Mouse (Mus musculus): Measurements from ENCODE around the gene Igsf21. TPM values are rescaled to one million over a fixed set of nuclear protein-coding genes. Genes with fewer than 3 reads are reported as not detected.

Igsf21 gene
- polyA plus RNA-seq, 1 experiment from 2014 or later, result 109 TPM

DNA sequence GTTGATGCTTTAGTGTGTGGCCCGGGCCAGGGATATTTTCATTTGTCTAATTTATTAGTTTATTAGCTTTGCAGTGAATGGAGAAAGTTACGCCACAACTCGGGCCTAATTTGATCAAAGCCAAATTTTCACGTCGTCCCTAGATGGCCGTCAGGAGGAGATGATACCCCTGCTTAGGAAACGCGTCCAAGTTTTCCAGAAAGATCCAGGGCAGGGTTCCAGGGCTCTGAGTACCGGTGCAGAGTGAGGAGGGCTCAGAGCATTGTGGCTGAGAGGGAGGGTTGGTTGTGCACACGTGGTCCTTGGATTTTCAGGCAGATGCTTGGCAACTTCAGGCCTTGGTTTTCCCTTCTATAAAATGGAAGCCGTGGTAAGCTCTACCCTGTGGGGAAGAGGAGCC lies 154.2 kb downstream of the Igsf21 start:
- Histone ChIP-seq H3K27ac (ENCODE audit: low read depth, low read length) (no peak overlapping the region), H3K27me3 (replicated peaks; ENCODE audit: control insufficient read depth, insufficient read depth, low read length) (no peaks in the 10 kb centered on the region), H3K36me3 (ENCODE audit: control insufficient read depth, insufficient read depth, low read length) (no peaks in the 10 kb centered on the region), H3K9ac (ENCODE audit: low read depth, low read length) (no peak overlapping the region), H3K4me2 (ENCODE audit: low read length) (no peak overlapping the region), H3K4me3 (ENCODE audit: low read length) (no peak overlapping the region), H3K9me3 (ENCODE audit: control insufficient read depth, low read length) (no peaks in the 10 kb centered on the region), H3K4me1 (ENCODE audit: control insufficient read depth, insufficient read depth, low read depth, low read length) (peaks cover 13% of the 10 kb centered on the region)
- WGBS, result 73% methylated on average over 11 of the region's 11 CpGs
- no peak for ATAC-seq

DNA sequence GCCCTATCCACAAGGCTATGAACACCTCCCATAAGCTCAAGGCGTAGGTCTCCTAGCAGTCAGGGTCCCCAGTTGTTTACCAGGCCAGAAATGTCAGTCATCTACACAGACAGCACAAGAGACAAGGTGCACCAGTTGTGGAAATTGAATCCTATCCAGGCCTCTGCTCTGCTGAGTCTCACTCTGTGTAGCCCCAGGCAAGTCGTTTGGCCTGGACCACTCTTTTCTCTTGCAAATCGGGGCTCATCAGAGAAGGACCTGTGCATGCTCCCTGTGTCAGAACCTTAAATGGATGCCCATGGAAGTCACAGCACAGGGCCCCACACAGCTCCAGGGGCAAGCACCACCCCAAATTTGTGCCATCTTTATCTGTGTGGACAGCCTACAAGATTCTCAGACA lies 154.9 kb downstream of the Igsf21 start:
- Histone ChIP-seq H3K4me3 (ENCODE audit: low read length) (no peak overlapping the region), H3K9me3 (ENCODE audit: control insufficient read depth, low read length) (no peaks in the 10 kb centered on the region), H3K27ac (ENCODE audit: low read depth, low read length) (no peak overlapping the region), H3K4me1 (ENCODE audit: control insufficient read depth, insufficient read depth, low read depth, low read length) (peaks cover 13% of the 10 kb centered on the region), H3K9ac (ENCODE audit: low read depth, low read length) (no peak overlapping the region), H3K4me2 (ENCODE audit: low read length) (no peak overlapping the region), H3K27me3 (replicated peaks; ENCODE audit: control insufficient read depth, insufficient read depth, low read length) (no peaks in the 10 kb centered on the region), H3K36me3 (ENCODE audit: control insufficient read depth, insufficient read depth, low read length) (no peaks in the 10 kb centered on the region)
- 55% methylated on average over 3 of the region's 3 CpGs for WGBS
- ATAC-seq, result no peak

DNA sequence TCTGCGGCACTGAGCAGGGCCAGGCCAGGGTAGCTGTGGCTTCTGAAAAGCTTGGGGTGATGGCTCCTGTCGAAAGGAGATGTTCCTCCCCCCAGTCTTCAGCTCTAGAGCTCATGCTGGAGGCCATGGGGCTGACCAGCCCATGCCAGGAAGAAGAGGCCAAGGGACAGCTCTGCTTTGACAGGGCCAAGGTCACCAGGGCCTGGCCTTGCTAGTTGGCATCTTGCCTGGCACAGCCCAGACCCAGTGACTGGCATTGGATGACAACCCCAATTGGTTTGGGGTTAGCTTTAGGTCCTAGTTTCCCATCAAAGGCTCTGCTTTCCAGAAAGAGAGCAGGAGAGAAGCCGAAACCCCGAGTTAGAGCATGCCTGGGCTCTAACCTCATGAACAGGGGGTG lies 156.9 kb downstream of the Igsf21 start:
- no peak for ATAC-seq
- Histone ChIP-seq H3K27me3 (replicated peaks; ENCODE audit: control insufficient read depth, insufficient read depth, low read length) (no peaks in the 10 kb centered on the region), H3K9ac (ENCODE audit: low read depth, low read length) (no peak overlapping the region), H3K9me3 (ENCODE audit: control insufficient read depth, low read length) (no peaks in the 10 kb centered on the region), H3K4me3 (ENCODE audit: low read length) (no peak overlapping the region), H3K4me1 (ENCODE audit: control insufficient read depth, insufficient read depth, low read depth, low read length) (peaks cover 9% of the 10 kb centered on the region), H3K4me2 (ENCODE audit: low read length) (no peak overlapping the region), H3K36me3 (ENCODE audit: control insufficient read depth, insufficient read depth, low read length) (no peaks in the 10 kb centered on the region), H3K27ac (ENCODE audit: low read depth, low read length) (no peak overlapping the region)
- 80% methylated on average over 4 of the region's 4 CpGs for WGBS

DNA sequence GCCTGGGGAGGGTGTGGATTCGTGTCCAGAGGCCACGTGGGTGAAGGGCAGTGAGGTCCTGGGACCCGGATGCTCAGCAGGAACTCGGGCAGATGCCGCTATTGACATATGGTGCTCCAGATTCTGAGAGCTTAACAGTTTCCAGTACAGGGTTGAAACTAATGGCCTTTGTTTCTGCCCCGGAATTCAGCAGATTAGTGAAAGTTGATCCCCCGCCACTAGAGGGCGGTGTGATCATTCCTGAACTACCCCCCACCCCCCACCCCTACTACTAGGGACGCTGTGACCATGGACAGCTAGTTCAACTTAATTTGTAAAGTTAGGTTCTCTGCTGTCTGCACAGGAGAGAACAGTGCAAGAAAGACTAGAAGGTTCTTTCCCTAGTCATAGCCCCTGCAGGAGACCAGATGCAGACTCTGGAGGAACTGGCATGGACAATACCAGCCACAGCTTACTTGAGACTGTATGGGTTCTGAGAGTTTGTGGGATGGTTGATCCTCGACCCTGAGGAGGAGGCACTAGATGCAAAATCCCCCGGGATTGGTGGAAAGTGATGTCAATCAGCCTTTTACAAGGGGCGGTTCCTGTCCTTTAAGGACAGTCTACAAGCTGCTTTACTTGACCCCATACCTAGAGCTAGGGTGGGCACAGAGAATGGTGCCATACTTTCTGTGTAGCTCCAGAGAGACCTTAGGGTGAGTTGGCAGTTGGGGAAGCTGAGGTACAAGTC lies 157.7 kb downstream of the Igsf21 start:
- Histone ChIP-seq H3K4me2 (ENCODE audit: low read length) (no peak overlapping the region), H3K4me3 (ENCODE audit: low read length) (no peak overlapping the region), H3K27ac (ENCODE audit: low read depth, low read length) (no peak overlapping the region), H3K9me3 (ENCODE audit: control insufficient read depth, low read length) (no peaks in the 10 kb centered on the region), H3K4me1 (ENCODE audit: control insufficient read depth, insufficient read depth, low read depth, low read length) (peaks cover 9% of the 10 kb centered on the region), H3K36me3 (ENCODE audit: control insufficient read depth, insufficient read depth, low read length) (no peaks in the 10 kb centered on the region), H3K9ac (ENCODE audit: low read depth, low read length) (no peak overlapping the region), H3K27me3 (replicated peaks; ENCODE audit: control insufficient read depth, insufficient read depth, low read length) (no peaks in the 10 kb centered on the region)
- ATAC-seq, result no peak
- 84% methylated on average over 12 of the region's 12 CpGs for WGBS

DNA sequence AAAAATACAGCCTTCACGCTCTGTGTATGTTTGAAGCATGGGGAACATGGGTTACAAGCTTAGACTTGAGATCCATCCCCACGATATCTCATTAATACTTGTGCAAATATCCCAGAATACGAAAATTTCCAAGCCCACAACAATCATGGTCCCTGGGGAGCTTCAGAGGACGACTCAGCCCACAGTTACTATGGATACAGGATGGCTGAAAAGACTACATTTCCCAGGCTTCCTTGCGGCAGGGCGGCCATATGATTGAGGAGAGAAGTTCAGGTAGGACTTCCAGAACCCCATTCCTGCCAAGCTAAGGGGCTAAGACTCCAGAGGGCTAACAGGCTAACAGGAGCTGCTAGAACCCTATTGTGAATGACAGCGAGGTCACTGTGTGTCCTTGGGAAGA lies 160.4 kb downstream of the Igsf21 start:
- no peak overlapping the region for H3K27ac ChIP-seq (ENCODE audit: low read depth, low read length)
- peaks cover 9% of the 10 kb centered on the region; the same call in 1 of the 2 replicates for H3K4me1 ChIP-seq (ENCODE audit: control insufficient read depth, insufficient read depth, low read depth, low read length)
- 57% methylated on average over 7 of the region's 7 CpGs for WGBS
- H3K27me3 ChIP-seq (replicated peaks; ENCODE audit: control insufficient read depth, insufficient read depth, low read length), result no peaks in the 10 kb centered on the region
- no peak for ATAC-seq
- no peak overlapping the region for H3K9ac ChIP-seq (ENCODE audit: low read depth, low read length)
- no peak overlapping the region for H3K4me2 ChIP-seq (ENCODE audit: low read length)
- H3K9me3 ChIP-seq (ENCODE audit: control insufficient read depth, low read length), result no peaks in the 10 kb centered on the region
- H3K4me3 ChIP-seq (ENCODE audit: low read length), result no peak overlapping the region
- H3K36me3 ChIP-seq (ENCODE audit: control insufficient read depth, insufficient read depth, low read length), result no peaks in the 10 kb centered on the region

DNA sequence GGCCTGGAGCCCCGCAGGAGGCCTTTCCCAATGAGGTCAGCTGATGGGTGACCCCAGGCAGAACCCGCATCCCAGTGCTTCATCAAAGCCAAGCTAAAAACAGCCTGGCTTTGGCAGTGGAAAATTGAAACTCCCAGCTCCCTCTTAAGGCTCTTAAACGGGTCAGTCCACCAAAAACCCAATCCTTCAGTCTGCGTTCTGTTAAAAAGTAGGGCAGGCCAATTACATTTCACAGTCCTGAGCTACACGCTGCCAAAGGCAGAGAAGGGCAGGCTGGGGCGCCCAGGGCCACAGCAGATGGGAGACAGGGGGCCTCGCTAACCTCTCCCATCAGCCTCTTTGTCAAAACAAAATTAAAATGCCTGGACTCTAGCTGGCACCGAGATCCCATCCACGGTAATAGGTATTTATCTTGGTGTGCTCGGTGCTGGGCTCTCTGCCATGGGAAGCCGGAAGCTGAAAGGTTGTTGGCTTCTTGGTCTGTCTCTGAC lies 162.0 kb downstream of the Igsf21 start:
- Histone ChIP-seq H3K4me3 (ENCODE audit: low read length) (no peak overlapping the region), H3K27ac (ENCODE audit: low read depth, low read length) (peak overlapping the region; percentile 56; the same call in 1 of the 2 replicates), H3K27me3 (replicated peaks; ENCODE audit: control insufficient read depth, insufficient read depth, low read length) (no peaks in the 10 kb centered on the region), H3K4me1 (ENCODE audit: control insufficient read depth, insufficient read depth, low read depth, low read length) (peaks cover 9% of the 10 kb centered on the region; the same call in 1 of the 2 replicates), H3K36me3 (ENCODE audit: control insufficient read depth, insufficient read depth, low read length) (no peaks in the 10 kb centered on the region), H3K4me2 (ENCODE audit: low read length) (no peak overlapping the region), H3K9me3 (ENCODE audit: control insufficient read depth, low read length) (no peaks in the 10 kb centered on the region), H3K9ac (ENCODE audit: low read depth, low read length) (no peak overlapping the region)
- peak; percentile 66; the same call in 1 of the 2 replicates for ATAC-seq
- WGBS, result 38% methylated on average over 11 of the region's 11 CpGs

DNA sequence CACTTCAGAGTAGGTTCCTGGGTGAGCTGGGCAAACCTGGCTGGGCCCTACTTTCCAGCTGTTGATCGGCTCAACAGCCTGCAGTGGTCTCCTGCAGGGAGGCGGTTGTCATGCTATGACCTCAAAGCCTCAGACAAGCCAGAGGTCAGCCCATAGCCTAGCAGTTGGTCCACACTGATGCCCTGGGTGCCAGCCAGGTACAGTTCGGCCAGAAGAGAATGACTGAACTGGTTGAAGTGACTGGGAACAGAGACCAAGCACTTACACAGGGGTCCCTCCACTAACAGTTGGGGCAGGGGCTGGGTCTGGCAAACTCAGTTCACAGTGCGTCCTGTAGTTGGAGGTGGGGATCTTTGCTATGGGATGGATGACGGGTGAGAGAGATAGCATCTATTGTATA lies 162.5 kb downstream of the Igsf21 start:
- H3K9ac ChIP-seq (ENCODE audit: low read depth, low read length), result no peak overlapping the region
- no peak for ATAC-seq
- peaks cover 9% of the 10 kb centered on the region; the same call in 1 of the 2 replicates for H3K4me1 ChIP-seq (ENCODE audit: control insufficient read depth, insufficient read depth, low read depth, low read length)
- no peaks in the 10 kb centered on the region for H3K36me3 ChIP-seq (ENCODE audit: control insufficient read depth, insufficient read depth, low read length)
- no peaks in the 10 kb centered on the region for H3K9me3 ChIP-seq (ENCODE audit: control insufficient read depth, low read length)
- no peak overlapping the region for H3K4me3 ChIP-seq (ENCODE audit: low read length)
- no peak overlapping the region for H3K4me2 ChIP-seq (ENCODE audit: low read length)
- WGBS, result 71% methylated on average over 5 of the region's 5 CpGs
- no peaks in the 10 kb centered on the region for H3K27me3 ChIP-seq (replicated peaks; ENCODE audit: control insufficient read depth, insufficient read depth, low read length)
- H3K27ac ChIP-seq (ENCODE audit: low read depth, low read length), result peak overlapping the region; percentile 56; the same call in 1 of the 2 replicates

DNA sequence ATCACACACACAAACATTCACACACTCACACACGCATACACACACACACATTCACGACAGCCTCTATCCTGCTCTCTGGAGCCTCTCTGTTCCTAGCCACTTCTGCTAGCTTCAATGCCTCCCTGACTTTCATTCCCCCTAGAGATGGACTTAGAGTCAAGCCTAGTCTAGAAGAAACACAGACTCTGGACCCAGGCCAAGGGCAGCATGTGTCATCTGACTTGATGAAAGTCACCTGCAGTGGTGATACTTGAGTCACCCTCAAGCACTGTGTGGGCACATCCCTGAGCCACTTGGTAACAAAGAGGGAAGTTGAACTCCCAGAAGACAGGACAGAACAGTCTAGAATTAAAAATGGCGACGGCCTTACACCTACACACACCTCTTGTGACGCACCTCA lies 168.2 kb downstream of the Igsf21 start:
- H3K9ac ChIP-seq (ENCODE audit: low read depth, low read length), result no peak overlapping the region
- H3K4me3 ChIP-seq (ENCODE audit: low read length), result no peak overlapping the region
- H3K4me2 ChIP-seq (ENCODE audit: low read length), result no peak overlapping the region
- H3K27me3 ChIP-seq (replicated peaks; ENCODE audit: control insufficient read depth, insufficient read depth, low read length), result no peaks in the 10 kb centered on the region
- H3K4me1 ChIP-seq (ENCODE audit: control insufficient read depth, insufficient read depth, low read depth, low read length), result peaks cover 21% of the 10 kb centered on the region
- 77% methylated on average over 5 of the region's 5 CpGs for WGBS
- ATAC-seq, result no peak
- H3K9me3 ChIP-seq (ENCODE audit: control insufficient read depth, low read length), result no peaks in the 10 kb centered on the region
- H3K36me3 ChIP-seq (ENCODE audit: control insufficient read depth, insufficient read depth, low read length), result no peaks in the 10 kb centered on the region
- H3K27ac ChIP-seq (ENCODE audit: low read depth, low read length), result no peak overlapping the region

DNA sequence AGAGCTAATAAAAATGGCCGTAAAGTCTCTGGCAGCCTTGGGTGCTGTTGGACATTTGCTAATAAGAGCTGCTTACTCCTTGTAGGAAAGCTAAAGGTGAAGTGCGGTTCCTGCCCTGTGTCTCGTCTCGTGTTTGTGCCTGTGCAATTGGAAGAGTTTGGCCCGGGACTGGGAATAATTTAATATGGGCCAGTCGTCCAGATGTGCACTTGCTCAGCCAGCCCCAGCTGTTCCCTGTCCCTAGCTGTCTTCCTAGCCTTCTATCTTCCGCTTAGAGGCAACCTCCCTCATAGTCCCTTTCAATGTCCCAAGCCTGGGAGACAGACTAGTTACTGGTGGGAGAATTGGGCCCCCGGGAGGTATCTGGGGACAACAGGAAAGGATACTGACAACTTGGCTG lies 169.0 kb downstream of the Igsf21 start:
- Histone ChIP-seq H3K4me2 (ENCODE audit: low read length) (no peak overlapping the region; the same call in 1 of the 2 replicates), H3K27ac (ENCODE audit: low read depth, low read length) (peak overlapping the region; percentile 55; the same call in 1 of the 2 replicates), H3K27me3 (replicated peaks; ENCODE audit: control insufficient read depth, insufficient read depth, low read length) (no peaks in the 10 kb centered on the region), H3K36me3 (ENCODE audit: control insufficient read depth, insufficient read depth, low read length) (no peaks in the 10 kb centered on the region), H3K9me3 (ENCODE audit: control insufficient read depth, low read length) (no peaks in the 10 kb centered on the region), H3K9ac (ENCODE audit: low read depth, low read length) (no peak overlapping the region), H3K4me3 (ENCODE audit: low read length) (no peak overlapping the region), H3K4me1 (ENCODE audit: control insufficient read depth, insufficient read depth, low read depth, low read length) (peaks cover 21% of the 10 kb centered on the region)
- ATAC-seq, result no peak
- WGBS, result 59% methylated on average over 8 of the region's 8 CpGs

Measured in hindbrain, embryonic 16.5 days (tissue).